Mouse (Mus musculus) 416B (cell line): ENCODE results near the gene Scamp4.
A peak's percentile ranks its signal among the peaks of the same experiment; 100 is the strongest.

Experiments
- DNase-seq: peaks from one replicate; pipeline ENCODE4 v3.0.0; 2011; ENCODE audit warnings: low read depth

Scamp4 gene

DNA sequence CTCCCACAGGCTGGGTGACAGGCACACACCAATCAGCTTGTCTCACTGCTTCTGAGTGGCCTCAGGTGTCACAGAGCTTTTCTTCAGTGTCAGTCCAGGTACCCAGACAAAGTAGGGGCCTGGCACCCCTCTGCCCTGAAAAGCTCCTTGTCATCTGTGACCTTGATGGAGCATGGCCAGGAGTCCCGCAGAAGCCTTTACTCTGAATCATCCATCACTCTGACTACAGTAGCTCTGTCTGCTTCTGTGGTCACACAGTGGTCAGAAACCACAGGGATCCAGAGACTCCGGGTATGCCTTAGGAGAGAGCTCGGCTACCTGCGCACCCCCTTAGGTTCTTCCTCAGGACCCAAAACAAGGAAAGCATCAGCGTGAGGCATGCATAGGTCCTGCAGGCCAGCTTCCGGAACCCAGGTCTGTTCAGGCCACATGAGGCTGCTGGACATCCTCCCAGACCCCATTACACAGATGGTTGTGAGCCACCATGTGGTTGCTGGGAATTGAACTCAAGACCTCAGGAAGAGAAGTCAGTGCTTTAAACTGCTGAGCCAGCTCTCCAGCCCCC lies 50.6 kb downstream of the Scamp4 start:
- DNase-seq: peak; percentile 62

DNA sequence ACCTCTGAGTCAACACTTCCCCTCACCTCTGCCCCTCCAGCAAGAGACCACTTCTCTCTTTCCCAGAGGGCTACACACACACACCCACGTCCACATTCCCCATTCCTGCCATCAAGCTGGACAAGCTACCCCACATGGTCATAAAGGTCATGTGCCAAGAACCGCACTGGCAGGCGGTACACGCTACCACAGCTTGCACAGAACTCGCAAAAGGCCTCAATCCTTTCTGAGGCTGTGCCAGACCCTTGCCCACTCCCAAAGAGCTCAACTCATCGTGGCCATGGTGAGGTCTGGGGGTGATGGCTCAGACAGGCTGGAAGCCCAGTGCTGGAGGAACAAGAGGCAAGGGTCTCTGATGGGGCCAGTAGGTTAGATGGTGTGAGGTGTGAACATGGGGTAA lies 52.2 kb downstream of the Scamp4 start:
- DNase-seq: no peak

DNA sequence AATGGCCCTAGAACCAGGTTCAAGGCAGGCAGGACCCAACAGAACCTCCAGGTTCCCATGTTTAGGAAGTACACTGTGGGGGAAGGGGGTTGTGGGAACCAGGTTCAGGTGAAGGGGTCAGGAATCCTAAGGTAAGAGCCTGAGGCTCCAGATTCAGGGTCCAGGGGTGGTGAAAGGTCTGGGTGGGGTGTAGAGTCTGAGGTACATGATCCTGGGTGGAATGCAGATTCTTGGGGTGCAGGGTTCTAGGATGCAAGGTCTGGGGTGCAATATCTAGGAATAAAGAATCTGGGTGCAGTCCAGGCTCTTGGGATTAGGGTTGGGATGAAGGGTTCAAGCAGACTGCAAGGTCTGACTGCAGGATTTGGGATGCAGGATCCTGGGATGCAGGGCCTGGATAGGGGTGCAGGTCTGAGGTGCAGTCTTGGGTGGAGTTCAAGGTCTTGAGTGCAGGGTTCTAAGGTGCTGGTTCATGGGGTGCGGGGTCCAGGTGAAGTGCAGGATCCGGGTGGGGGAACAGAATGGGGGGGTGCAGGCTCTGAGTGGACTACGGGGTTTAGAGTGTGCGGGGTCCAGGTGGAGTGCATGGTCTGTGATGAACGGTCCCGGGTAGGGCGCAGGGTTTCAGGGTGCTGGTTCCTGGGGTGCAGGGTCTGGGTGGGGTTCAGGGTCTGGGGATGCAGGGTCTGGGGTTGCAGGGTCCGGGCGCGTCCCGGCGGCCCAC lies 52.9 kb downstream of the Scamp4 start:
- DNase-seq: no peak

DNA sequence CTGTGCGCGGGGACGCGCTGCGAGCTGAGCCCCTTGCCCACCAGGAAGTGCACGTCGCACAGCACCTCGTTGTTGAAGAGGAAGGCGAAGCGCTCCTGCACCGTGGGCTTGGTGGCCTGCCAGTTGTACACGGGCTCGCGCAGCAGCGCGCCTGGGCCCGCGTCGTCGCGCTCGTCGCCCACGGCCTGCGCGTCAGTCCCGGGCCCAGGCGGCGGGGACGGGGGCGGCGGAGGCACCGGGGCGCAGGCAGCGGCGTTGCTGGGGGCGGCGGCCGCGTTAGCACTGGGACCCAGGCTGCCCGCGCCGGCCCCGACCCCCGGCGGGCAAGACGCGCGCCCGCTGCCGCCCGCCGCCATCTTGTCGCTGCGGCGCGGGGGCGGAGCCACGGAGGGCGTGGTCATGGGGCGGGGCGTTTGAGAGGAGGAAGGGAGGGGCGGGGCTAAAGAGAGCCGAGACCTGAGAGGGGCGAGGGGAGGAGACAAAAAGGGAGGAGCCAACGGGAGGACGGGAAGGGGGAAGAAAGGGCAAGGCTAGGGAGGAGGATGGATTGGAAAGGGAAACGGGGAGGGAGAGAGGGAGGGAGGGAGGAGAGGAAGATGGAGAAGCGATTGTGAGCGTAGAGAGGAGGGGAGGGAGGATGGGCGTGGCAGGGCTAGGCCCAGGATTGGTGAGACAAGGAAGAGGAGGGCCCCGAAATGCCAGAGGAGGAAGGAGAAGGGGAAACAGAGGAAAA lies 53.6 kb downstream of the Scamp4 start:
- peak; percentile 99 for DNase-seq

DNA sequence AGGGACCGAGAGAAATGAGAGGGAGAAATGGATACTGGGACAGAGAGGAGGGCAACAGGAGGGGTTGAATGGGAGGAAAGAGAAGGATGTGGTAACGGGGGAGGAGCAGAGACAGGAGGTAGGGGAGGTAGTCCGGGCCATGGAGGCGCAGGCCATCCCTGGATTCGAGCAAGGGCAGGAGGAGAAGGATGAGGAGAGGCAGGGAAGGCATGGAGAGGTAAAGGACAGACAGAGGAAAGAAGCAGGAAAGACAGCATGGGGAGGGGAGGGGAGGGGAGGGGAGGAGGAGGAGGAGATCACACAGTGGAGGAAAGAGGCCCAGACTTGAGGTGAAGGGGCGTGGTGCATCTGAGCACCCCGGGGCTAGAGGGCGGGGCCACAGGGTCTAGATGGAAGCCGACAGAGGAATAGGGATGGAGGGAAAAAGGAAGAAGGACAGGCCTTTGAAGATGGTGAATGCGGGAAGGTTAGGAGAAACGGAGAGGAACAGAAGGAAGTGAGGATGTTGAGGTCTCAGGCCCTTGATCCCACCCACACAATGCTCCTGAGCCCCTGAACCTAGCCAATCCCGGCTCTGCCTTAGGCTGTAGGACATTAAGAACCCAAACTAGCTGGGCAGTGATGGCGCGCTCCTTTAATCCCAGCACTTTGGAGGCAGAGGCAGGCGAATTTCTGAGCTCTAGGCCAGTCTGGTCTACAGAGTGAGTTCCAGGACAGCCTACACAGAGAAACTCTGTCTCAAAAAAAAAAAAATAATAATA lies 54.4 kb downstream of the Scamp4 start, which contains the start of gene Btbd2:
Gene Btbd2 (minus strand): TSS at position 209 of the 761 bp plus-strand sequence.
- no peak for DNase-seq

DNA sequence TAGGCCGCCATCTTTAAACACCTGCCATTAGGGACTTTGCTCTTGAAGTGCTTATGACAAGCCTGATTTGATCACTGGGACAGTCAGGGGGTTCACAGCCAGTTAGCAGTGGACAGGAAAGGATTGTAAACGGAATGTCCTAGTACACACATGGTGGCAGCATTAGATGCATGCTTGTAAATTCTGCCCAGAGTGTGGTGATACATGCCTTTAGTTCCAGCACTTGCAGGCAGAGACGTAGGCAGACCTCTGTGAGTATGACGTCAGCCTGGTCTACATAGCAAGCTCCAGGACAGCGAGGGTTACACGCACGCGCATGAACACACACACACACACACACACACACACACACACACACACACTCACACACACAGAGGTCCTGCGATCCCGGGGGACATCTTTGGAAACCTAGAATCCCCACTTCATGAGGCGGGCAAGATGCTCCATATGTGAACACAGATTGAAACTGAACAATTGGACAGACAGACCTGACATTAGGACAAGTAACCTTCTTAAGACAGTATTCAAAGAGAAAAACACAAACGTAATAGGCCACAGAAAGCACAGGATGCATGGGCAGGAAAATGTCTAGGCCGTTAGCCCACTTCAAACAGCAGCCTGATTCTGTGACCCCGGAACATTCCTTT lies 55.6 kb downstream of the Scamp4 start:
- no peak for DNase-seq

DNA sequence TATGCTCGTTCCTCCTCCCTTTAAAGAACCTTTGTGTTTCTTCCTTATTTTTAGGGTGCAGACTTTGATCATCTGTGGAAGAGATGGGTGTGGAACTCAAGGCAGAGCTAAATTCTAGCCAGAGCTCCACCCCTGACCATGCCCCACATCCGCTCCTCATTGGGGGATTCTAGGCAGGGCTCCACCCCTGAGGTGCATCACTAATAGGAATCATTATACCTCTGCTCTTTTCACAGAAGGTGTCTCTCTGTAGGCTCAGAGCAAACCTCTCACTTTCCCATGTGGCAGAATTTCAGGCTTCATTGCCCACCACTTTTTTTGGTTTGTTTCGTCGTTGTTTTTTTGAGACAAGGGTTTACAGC lies 56.1 kb downstream of the Scamp4 start:
- peak; percentile 59 for DNase-seq

DNA sequence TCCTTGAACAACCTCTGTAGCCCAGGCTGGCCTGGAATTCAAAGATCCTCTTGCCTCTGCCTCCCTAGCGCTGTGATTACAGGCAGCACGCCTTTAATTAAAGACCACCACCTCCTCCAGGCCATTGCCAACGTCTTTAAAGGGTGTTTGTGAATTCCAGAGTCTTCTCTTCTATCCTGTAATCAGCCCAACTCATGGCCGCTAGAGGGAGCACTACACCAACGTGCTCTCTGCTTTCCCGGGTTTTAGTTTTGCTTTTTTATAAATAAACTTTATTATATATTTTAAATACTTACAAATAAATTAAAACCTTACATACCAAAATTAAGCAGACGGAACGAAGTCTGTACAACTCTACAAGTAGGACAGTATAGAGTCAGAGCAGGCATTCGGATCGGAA lies 56.5 kb downstream of the Scamp4 start:
- peak; percentile 73 for DNase-seq

DNA sequence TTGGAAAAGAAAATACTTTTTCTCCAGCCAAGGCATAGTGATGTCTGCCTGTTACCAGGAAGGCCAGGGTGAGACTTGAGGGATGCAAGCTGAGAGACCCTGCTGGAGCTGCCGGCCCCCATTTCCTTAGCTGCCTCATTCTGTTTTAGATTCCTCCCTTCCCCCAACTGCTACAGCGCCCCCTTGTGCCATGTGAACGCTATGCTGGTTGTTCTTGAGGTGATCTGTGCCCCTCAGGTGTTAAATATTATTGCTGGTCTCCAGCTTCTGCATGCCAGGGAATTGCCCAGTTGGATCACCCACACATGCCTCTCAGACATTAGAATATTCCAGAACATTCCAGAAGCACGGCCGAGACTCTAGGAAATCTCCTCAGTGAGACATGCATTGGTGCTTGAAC lies 58.5 kb downstream of the Scamp4 start:
- peak; percentile 73 for DNase-seq

DNA sequence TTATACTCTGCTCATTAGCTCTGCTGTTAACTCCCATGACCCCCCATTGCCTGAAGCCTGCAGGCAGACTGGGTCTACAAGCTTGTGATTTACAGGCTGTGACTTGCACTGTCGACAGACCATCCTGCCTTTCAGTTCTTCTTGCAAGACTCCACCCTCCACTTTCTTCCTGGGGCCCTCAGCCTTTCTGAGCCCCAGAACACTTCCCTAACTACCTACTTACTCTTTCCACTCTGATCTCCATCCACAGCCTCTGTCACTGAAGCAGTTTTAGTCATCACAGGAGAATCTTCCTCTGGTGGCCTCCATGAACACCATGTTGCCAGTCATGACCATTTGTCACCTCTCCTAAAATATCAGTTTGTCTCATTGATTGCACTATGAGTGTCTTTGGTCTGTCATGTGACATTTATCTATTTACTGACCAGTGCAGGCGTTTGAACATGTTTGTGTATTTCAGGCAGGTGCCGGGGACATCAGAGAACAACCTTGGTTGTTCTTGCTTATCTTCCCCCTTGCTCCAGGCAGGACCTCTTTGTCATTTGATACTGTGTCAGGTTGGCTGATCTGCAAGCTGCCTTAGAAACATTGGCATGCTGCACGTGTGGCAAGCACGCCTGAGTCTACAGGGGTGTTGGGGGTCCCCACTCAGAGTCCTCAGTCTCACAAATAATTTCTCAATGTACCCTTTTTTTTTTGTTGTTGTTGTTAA lies 61.0 kb downstream of the Scamp4 start:
- peak; percentile 30 for DNase-seq

DNA sequence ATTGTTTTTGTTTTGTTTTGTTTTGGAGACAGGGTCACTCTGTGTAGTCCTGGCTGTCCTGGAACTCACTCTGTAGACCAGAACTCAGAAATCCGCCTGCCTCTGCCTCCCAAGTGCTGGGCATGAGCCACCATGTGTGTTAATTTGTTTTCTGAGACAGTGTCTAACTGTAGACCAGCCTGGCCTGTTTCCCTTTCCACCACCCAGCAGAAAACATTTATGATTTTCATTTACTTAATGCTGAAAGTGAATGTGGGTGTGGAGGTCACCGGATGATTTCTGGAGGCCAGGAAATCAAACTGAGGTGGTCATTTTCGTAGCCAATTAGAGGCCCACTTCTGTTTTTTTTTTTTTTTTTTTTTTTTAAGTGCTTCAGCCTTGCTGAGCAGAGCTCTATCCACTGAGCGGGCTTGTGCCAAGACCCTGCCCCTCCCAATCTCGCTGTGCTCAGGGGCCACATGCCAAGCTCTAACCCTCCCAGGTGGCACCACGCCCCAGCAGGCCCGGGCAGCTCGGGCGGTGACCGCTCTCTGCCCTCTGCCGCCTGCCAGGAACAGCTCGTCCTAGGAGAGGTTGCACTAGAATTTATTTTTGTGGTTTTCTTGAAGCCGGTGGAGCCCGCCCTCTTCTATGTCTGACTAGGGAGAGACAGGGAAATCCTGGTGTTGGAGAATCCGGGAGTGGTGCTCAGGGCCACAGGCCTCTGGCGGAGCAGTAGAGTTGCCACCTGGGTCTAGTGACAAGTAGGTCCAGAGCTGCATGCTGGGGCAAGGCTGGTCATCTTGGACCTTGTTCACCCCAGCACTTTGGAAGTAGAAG lies 61.7 kb downstream of the Scamp4 start:
- DNase-seq: peak; percentile 88

DNA sequence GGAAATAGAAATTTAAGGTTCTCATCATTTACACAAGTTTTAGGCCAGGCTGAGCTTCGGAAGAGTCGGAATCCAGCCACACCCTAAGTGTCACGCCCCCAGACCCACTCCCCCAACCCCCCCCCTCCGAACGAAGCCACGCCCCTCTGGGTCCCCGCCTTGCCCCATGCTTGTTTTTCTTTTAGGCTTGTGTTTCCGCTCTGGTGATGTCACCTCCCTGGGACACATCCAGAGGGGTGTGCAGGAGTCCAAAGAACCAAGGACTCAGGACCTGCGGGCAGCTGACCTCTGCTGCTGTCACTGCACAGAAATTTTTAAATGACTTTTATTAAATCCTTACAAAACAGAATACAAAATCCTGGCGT lies 62.3 kb downstream of the Scamp4 start:
- DNase-seq: peak; percentile 84
